Mouse (Mus musculus) liver, embryonic 15.5 days (tissue): ENCODE measurements around the gene Nfs1. TPM values are rescaled to one million over a fixed set of nuclear protein-coding genes. Genes with fewer than 3 reads are reported as not detected.
"Not testable (repeated sequence)": the region's sequence is repeated elsewhere in the genome, so short reads cannot be mapped to it uniquely, and the experiment has no call there.

Experiments used
- ATAC-seq: fragments of 200-750 bp; cut with Nextera tagmentation; 2 replicates; pipeline ENCODE4 v1.8.0; 2017; ENCODE audit warnings: moderate number of reproducible peaks, mild to moderate bottlenecking, moderate library complexity; ENCODE audit not compliant: insufficient read depth
- H3K27ac ChIP-seq: fragments of 300-500 bp; sonication (generic); replicated peaks from 2 replicates; pipeline ENCODE4 v1.5.1; 2015; ENCODE audit warnings: mild to moderate bottlenecking, inconsistent platforms
- H3K27me3 ChIP-seq: fragments of 300-500 bp; sonication (generic); 2 replicates; pipeline ENCODE4 v1.6.1; 2015; ENCODE audit warnings: mild to moderate bottlenecking, inconsistent platforms
- H3K36me3 ChIP-seq: fragments of 300-500 bp; sonication (generic); replicated peaks from 2 replicates; pipeline ENCODE4 v1.6.1; 2015; ENCODE audit warnings: moderate library complexity, mild to moderate bottlenecking, inconsistent platforms
- H3K4me1 ChIP-seq: fragments of 300-500 bp; sonication (generic); replicated peaks from 2 replicates; pipeline ENCODE4 v1.6.1; 2015; ENCODE audit warnings: inconsistent platforms
- H3K4me2 ChIP-seq: fragments of 300-500 bp; sonication (generic); 2 replicates; pipeline ENCODE4 v1.6.1; 2015; ENCODE audit warnings: moderate library complexity, mild to moderate bottlenecking, inconsistent platforms
- H3K4me3 ChIP-seq: fragments of 300-500 bp; sonication (generic); replicated peaks from 2 replicates; pipeline ENCODE4 v1.5.1; 2015; ENCODE audit warnings: mild to moderate bottlenecking, inconsistent platforms
- H3K9ac ChIP-seq: fragments of 300-500 bp; sonication (generic); 2 replicates; pipeline ENCODE4 v1.6.1; 2015; ENCODE audit warnings: moderate library complexity, mild to moderate bottlenecking, inconsistent platforms
- H3K9me3 ChIP-seq: fragments of 300-500 bp; sonication (generic); replicated peaks from 2 replicates; pipeline ENCODE4 v1.6.1; 2016; ENCODE audit warnings: inconsistent platforms
- WGBS: fragments of 180-500 bp; shearing (Covaris S2); methylation state at CpG from one replicate; pipeline ENCODE4 v1.1.7; 2015; ENCODE audit warnings: mixed read lengths; ENCODE audit not compliant: insufficient replicate concordance; 5-methylcytosine and 5-hydroxymethylcytosine counted together
- polyA plus RNA-seq: library from polyadenylated mRNA; unstranded; fragments of >200 nt; fragmentation: Nextera tagmentation; extraction: Ambion mirVana; gene quantifications from 2 replicates; pipeline ENCODE4 v1.2.1, GENCODE M21; 2015

Nfs1 gene
- 50.7 and 52.3 TPM in 2 replicates for polyA plus RNA-seq

GRCm38 (mm10) chr2:156143953-156144724 is at the start of gene Nfs1, which contains the start of gene Romo1:
TSS of gene Nfs1 (minus strand) at chr2:156144186.
TSS of gene Romo1 (plus strand) at chr2:156144039.
- WGBS: under 1% methylated on average over 70 of the region's 70 CpGs
- peaks cover 27% of the 10 kb centered on the region for H3K4me1 ChIP-seq
- peak; percentile 92 for ATAC-seq
- peak within 1 kb of the TSS; percentile 92 for H3K27ac ChIP-seq
- no peaks in the 10 kb centered on the region for H3K9me3 ChIP-seq
- H3K4me2 ChIP-seq: peak within 1 kb of the TSS; percentile 97
- peaks cover 58% of the 10 kb centered on the region for H3K36me3 ChIP-seq
- peak within 1 kb of the TSS; percentile 92 for H3K9ac ChIP-seq
- H3K27me3 ChIP-seq: no peaks in the 10 kb centered on the region
- H3K4me3 ChIP-seq: peak within 1 kb of the TSS; percentile 95

- Histone ChIP-seq H3K4me1 (peaks cover 41% of the 10 kb centered on the region), H3K27ac (no peak overlapping the region), H3K9me3 (no peaks in the 10 kb centered on the region), H3K4me2 (no peak overlapping the region), H3K27me3 (no peaks in the 10 kb centered on the region), H3K9ac (no peak overlapping the region), H3K4me3 (no peak overlapping the region), H3K36me3 (no peaks in the 10 kb centered on the region)
- WGBS: 60% methylated on average over 3 of the region's 3 CpGs
- ATAC-seq: no peak
These were observed 49.3 kb upstream of the Nfs1 start for GRCm38 (mm10) chr2:156193066-156193862.

GRCm38 (mm10) chr2:156192068-156192467 is 48.1 kb upstream of the Nfs1 start:
- H3K9ac ChIP-seq: no peak overlapping the region
- no peak overlapping the region for H3K4me3 ChIP-seq
- no peak for ATAC-seq
- WGBS: 73% methylated on average over 2 of the region's 2 CpGs
- peaks cover 29% of the 10 kb centered on the region for H3K4me1 ChIP-seq
- H3K27me3 ChIP-seq: no peaks in the 10 kb centered on the region
- no peaks in the 10 kb centered on the region for H3K9me3 ChIP-seq
- no peak overlapping the region for H3K27ac ChIP-seq
- no peak overlapping the region for H3K4me2 ChIP-seq
- no peaks in the 10 kb centered on the region for H3K36me3 ChIP-seq

GRCm38 (mm10) chr2:156191540-156191939 is 47.6 kb upstream of the Nfs1 start:
- ATAC-seq: no peak
- H3K27me3 ChIP-seq: no peaks in the 10 kb centered on the region

GRCm38 (mm10) chr2:156190004-156190896 is 46.3 kb upstream of the Nfs1 start:
- ATAC-seq: peak; percentile 26; the same call in 1 of the 2 replicates
- Histone ChIP-seq H3K4me1 (peaks cover 19% of the 10 kb centered on the region), H3K4me3 (no peak overlapping the region), H3K27me3 (no peaks in the 10 kb centered on the region), H3K27ac (peak overlapping the region; percentile 38), H3K4me2 (peak overlapping the region; percentile 47), H3K9ac (0 out of 2 replicates have a peak overlapping the region, but pooled peaks have one; percentile 25), H3K9me3 (no peaks in the 10 kb centered on the region), H3K36me3 (no peaks in the 10 kb centered on the region)
- WGBS: 27% methylated on average over 14 of the region's 14 CpGs

More at GRCm38 (mm10) chr2:156191540-156191939, 47.6 kb upstream of the Nfs1 start:
- H3K36me3 ChIP-seq: no peaks in the 10 kb centered on the region
- no peak overlapping the region for H3K9ac ChIP-seq
- no peak overlapping the region for H3K4me2 ChIP-seq
- no peak overlapping the region for H3K27ac ChIP-seq
- 81% methylated on average over 2 of the region's 2 CpGs for WGBS
- H3K4me1 ChIP-seq: peaks cover 28% of the 10 kb centered on the region
- no peaks in the 10 kb centered on the region for H3K9me3 ChIP-seq
- no peak overlapping the region for H3K4me3 ChIP-seq

GRCm38 (mm10) chr2:156189241-156189640 is 45.3 kb upstream of the Nfs1 start:
- not testable (repeated sequence) for H3K4me2 ChIP-seq, H3K27me3 ChIP-seq, ATAC-seq, H3K9ac ChIP-seq, H3K36me3 ChIP-seq, H3K27ac ChIP-seq, H3K9me3 ChIP-seq, H3K4me3 ChIP-seq
- WGBS: 47% methylated on average over 7 of the region's 7 CpGs
- peaks cover 12% of the 10 kb centered on the region for H3K4me1 ChIP-seq

- H3K4me3 ChIP-seq: no peak overlapping the region
- H3K9ac ChIP-seq: no peak overlapping the region
- H3K27ac ChIP-seq: peak overlapping the region; percentile 98
- 80% methylated on average over 2 of the region's 2 CpGs for WGBS
- no peak for ATAC-seq
- H3K4me1 ChIP-seq: peaks cover 29% of the 10 kb centered on the region
- no peaks in the 10 kb centered on the region for H3K9me3 ChIP-seq
- peak overlapping the region; percentile 84 for H3K4me2 ChIP-seq
- peaks cover 21% of the 10 kb centered on the region for H3K36me3 ChIP-seq
- H3K27me3 ChIP-seq: no peaks in the 10 kb centered on the region
These were observed 37.6 kb upstream of the Nfs1 start for GRCm38 (mm10) chr2:156181592-156181991.

- peak overlapping the region; percentile 98 for H3K4me3 ChIP-seq
- ATAC-seq: no peak
- no peaks in the 10 kb centered on the region for H3K9me3 ChIP-seq
- H3K36me3 ChIP-seq: peaks cover 27% of the 10 kb centered on the region
- peak overlapping the region; percentile 98 for H3K27ac ChIP-seq
- 12% methylated on average over 8 of the region's 8 CpGs for WGBS
- H3K27me3 ChIP-seq: no peaks in the 10 kb centered on the region
- H3K4me1 ChIP-seq: peaks cover 29% of the 10 kb centered on the region
- H3K4me2 ChIP-seq: peak overlapping the region; percentile 84
- peak overlapping the region; percentile 100 for H3K9ac ChIP-seq
These were observed 37.0 kb upstream of the Nfs1 start for GRCm38 (mm10) chr2:156180824-156181590.

- Histone ChIP-seq H3K9ac (peak within 1 kb of the TSS; percentile 100), H3K4me1 (peaks cover 33% of the 10 kb centered on the region), H3K27ac (peak within 1 kb of the TSS; percentile 98), H3K36me3 (peaks cover 32% of the 10 kb centered on the region), H3K27me3 (no peaks in the 10 kb centered on the region), H3K4me2 (peak within 1 kb of the TSS; percentile 84), H3K9me3 (no peaks in the 10 kb centered on the region), H3K4me3 (peak within 1 kb of the TSS; percentile 98)
- ATAC-seq: peak; percentile 91
- WGBS: under 1% methylated on average over 47 of the region's 47 CpGs
These were observed 36.3 kb upstream of the Nfs1 start, which contains the start of gene Rbm39 for GRCm38 (mm10) chr2:156180094-156180821. TSS of gene Rbm39 (minus strand) at chr2:156180238.
